Mouse (Mus musculus) left cerebral cortex, postnatal 36 days (tissue): ENCODE results near the gene Fam155a. TPM values are rescaled to one million over a fixed set of nuclear protein-coding genes. Genes with fewer than 3 reads are reported as not detected.
"Not testable (repeated sequence)": the region's sequence is repeated elsewhere in the genome, so short reads cannot be mapped to it uniquely, and the experiment has no call there.

ENCODE experiments used
- DNase-seq, 2 experiments: peaks; one replicate each; pipeline ENCODE4 v3.0.0; 2021 to 2022; ENCODE audit warnings: low spot score in 2 of 2, mixed read lengths in 1 of 2
- intact Hi-C: fragments of 180-260 bp; cut with DNase I; formaldehyde crosslinking; loops from one replicate; pipeline ENCODE4 v1.15.1; 2025
- total RNA-seq, 2 experiments: library from RNA; stranded (reverse); gene quantifications; 2 replicates each; pipeline ENCODE4 v1.2.3; 2021

Fam155a gene
- total RNA-seq, 2 experiments from 2014 or later: 117 to 124 TPM

GRCm38 (mm10) chr8:9423590-9423989 is 347.4 kb downstream of the Fam155a start:
- intact Hi-C loops: no loop called here
- DNase-seq: no peak

GRCm38 (mm10) chr8:9423184-9423583 is 347.8 kb downstream of the Fam155a start:
- intact Hi-C loops: no loop called here
- no peak for DNase-seq

- intact Hi-C loops: no loop called here
- no peak for DNase-seq
Observed at GRCm38 (mm10) chr8:9418856-9419800, 351.8 kb downstream of the Fam155a start.

GRCm38 (mm10) chr8:9416189-9416588 is 354.8 kb downstream of the Fam155a start:
- intact Hi-C loops: no loop called here
- no peak for DNase-seq

- no peak for DNase-seq
- intact Hi-C loops: no loop called here
Observed at GRCm38 (mm10) chr8:9408480-9408879, 362.5 kb downstream of the Fam155a start.

- DNase-seq: no peak
- intact Hi-C loops: no loop called here
Observed at GRCm38 (mm10) chr8:9406204-9406603, 364.8 kb downstream of the Fam155a start.

GRCm38 (mm10) chr8:9404651-9405050 is 366.3 kb downstream of the Fam155a start:
- intact Hi-C loops: no loop called here
- no peak for DNase-seq

- intact Hi-C loops: no loop called here
- no peak for DNase-seq
Observed at GRCm38 (mm10) chr8:9402393-9402792, 368.6 kb downstream of the Fam155a start.

- intact Hi-C loops: no loop called here
- no peak for DNase-seq
Observed at GRCm38 (mm10) chr8:9398606-9399263, 372.2 kb downstream of the Fam155a start.

GRCm38 (mm10) chr8:9398040-9398439 is 372.9 kb downstream of the Fam155a start:
- intact Hi-C loops: no loop called here
- no peak for DNase-seq

- DNase-seq: no peak
- intact Hi-C loops: no loop called here
Observed at GRCm38 (mm10) chr8:9394670-9395069, 376.3 kb downstream of the Fam155a start.

GRCm38 (mm10) chr8:9393246-9393645 is 377.7 kb downstream of the Fam155a start:
- intact Hi-C loops: no loop called here

GRCm38 (mm10) chr8:9390229-9390628 is 380.7 kb downstream of the Fam155a start:
- intact Hi-C loops: not testable (repeated sequence)

More at GRCm38 (mm10) chr8:9393246-9393645, 377.7 kb downstream of the Fam155a start:
- DNase-seq: no peak

GRCm38 (mm10) chr8:9369201-9369600 is 401.8 kb downstream of the Fam155a start:
- no peak for DNase-seq
- intact Hi-C loops: no loop called here

More at GRCm38 (mm10) chr8:9390229-9390628, 380.7 kb downstream of the Fam155a start:
- not testable (repeated sequence) for DNase-seq

GRCm38 (mm10) chr8:9367721-9368120 is 403.2 kb downstream of the Fam155a start:
- no peak for DNase-seq
- intact Hi-C loops: no loop called here

GRCm38 (mm10) chr8:9365381-9365780 is 405.6 kb downstream of the Fam155a start:
- DNase-seq: no peak
- intact Hi-C loops: no loop called here

GRCm38 (mm10) chr8:9348523-9349135 is 422.3 kb downstream of the Fam155a start:
- DNase-seq: no peak
- intact Hi-C loops: loop anchor here (5.0 to 10.0 kb wide), 4 partner anchors 104 to 586 kb away; partner anchors contain the start of gene Fam155a

- no peak for DNase-seq
- intact Hi-C loops: loop anchor here (5.0 to 10.0 kb wide), 4 partner anchors 102 to 588 kb away; partner anchors contain the start of gene Fam155a
Observed at GRCm38 (mm10) chr8:9347163-9347562, 423.8 kb downstream of the Fam155a start.

GRCm38 (mm10) chr8:9344136-9344535 is 426.8 kb downstream of the Fam155a start:
- intact Hi-C loops: loop anchor here (10.0 kb wide), 3 partner anchors 99 to 591 kb away; partner anchors contain the start of gene Fam155a
- DNase-seq: no peak

GRCm38 (mm10) chr8:9342998-9343397 is 428.0 kb downstream of the Fam155a start:
- no peak for DNase-seq
- intact Hi-C loops: loop anchor here (10.0 kb wide), 3 partner anchors 98 to 592 kb away; partner anchors contain the start of gene Fam155a
